Mouse (Mus musculus): ENCODE measurements at regions not wholly inside any gene's neighbourhood (a gene's known extent, or its start where the extent isn't known, plus 50 kb on each side); places are given as distances from the start of the nearest gene placed in this dataset.

DNA sequence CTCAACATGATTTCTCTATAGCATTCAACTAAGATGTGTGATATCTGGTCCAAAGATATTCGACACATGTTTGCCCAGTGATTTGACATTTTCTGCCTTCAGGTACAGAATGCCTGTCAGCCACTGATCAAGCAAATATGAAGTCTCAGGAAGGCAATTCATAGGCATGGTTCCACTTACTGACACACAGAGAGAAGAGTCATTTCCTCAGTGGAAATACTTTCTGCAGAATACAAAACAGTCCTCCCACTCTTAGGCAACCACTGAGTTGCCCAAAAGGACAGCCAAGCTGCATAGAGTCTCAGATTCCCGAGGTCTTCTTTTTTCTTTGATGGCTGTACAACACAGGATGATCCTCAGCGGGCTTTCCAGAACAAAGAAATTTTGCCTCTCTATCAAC, 110.9 kb downstream of the Ndufa4 start:
- TF ChIP-seq CTCF (IDR thresholded peaks at IDR 0.05; ENCODE audit: borderline replicate concordance, insufficient read depth, low read length), result no peak
- TF ChIP-seq POLR2A (IDR thresholded peaks at IDR 0.05; ENCODE audit: low read depth, low read length), result no peak
